Mouse (Mus musculus): ENCODE measurements at regions not wholly inside any gene's neighbourhood (a gene's known extent, or its start where the extent isn't known, plus 50 kb on each side); places are given as distances from the start of the nearest gene placed in this dataset.

- DNase-seq = no peak
Measured at GRCm38 (mm10) chr16:52988852-52989397, 535.1 kb upstream of the Alcam start.

DNA sequence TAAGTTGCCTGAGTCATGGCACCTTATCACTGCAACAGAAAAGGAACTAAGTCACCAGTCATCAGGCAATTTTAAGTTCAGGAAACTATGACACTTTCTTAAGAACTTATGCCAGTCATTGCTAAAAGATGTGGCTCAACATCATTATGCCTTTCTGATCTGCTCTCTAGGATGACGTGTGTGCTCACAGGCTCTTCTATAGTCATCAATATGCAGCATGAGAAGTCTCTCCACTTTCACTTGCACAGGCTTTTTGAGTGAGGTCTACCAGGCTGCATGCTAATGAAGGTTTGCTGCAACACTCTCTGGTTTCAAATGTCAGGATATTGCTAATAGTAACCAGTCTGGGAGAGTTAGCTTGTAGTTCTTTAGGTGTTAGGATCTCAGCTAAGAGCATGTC is 530.5 kb upstream of the Alcam start:
- DNase-seq = no peak

DNA sequence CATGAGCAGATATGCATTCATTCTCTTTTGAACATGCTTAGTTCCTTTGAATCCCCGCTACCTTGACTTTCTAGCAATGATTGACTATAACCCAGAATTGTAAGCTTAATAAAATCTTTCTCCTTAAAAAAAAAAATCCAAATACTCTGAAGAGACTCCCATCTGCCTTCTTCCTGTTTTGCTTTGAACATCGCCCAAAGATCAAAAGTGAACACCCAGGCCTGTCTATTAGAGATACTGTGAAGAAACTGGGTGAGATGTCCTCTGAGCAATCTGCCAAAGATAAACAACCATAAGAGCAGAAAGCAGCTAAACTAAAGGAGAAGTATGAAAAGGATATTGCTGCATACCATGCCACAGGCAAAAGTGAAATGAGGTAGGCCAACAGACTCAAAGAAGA is 527.1 kb upstream of the Alcam start:
- DNase-seq = no peak

DNA sequence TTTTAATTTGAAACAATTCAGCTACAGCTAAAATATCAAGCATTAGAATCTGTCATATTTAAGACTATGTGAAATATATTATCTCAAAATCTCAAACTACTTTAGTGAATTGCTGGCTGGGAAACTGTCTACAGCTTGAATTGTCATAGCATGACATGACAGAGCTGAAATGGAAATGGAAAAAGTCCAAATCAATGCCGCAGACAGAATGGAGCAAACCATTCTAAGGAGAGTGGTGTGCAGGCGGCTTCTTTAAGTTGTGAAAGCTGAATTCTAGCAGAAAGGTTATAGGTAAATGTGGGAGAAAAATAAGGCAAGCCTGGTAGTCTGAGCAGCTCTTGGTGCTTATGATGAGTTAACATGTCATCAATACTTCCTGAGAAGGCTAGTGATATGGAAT is 518.9 kb upstream of the Alcam start:
- DNase-seq = no peak

- DNase-seq = no peak
Measured at GRCm38 (mm10) chr16:52947679-52948078, 493.8 kb upstream of the Alcam start.

GRCm38 (mm10) chr16:52934749-52935148 is 480.9 kb upstream of the Alcam start:
- DNase-seq = peak in 1 of 2 experiments; percentile 4

GRCm38 (mm10) chr16:52931978-52932377 is 478.1 kb upstream of the Alcam start:
- DNase-seq = no peak

- no peak for DNase-seq
Measured at GRCm38 (mm10) chr16:52892467-52893255, 438.8 kb upstream of the Alcam start.

DNA sequence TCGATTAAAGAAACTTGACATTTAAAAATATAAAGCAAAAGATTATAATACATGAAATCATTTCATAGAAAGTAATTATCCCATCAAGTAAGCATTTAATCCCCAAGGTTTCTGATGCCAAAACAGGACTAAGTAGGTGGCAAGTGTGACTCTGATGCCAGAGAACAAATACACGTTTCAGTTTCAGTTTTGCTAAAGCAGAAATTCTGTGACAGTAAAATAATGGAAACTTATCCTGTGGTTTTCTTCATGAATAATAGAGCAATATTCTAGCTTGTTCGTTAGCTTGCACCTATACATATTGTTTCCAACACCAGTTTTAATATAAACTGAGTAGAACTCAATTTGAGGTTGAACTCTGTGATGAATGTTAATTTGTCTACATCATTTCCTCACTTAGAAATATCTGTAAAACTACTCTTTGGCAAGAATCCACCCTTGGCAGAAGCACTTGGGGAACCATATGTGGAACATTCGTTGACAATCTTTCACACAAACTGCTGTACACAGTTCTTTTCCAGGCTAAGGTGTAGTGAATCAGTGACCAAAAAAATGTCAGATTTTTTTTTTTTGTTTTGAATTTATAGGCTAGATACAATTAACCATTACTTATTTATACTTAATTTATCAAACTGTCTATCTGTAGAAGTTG is 425.7 kb upstream of the Alcam start:
- DNase-seq = peak in 1 of 2 experiments; percentile 4

DNA sequence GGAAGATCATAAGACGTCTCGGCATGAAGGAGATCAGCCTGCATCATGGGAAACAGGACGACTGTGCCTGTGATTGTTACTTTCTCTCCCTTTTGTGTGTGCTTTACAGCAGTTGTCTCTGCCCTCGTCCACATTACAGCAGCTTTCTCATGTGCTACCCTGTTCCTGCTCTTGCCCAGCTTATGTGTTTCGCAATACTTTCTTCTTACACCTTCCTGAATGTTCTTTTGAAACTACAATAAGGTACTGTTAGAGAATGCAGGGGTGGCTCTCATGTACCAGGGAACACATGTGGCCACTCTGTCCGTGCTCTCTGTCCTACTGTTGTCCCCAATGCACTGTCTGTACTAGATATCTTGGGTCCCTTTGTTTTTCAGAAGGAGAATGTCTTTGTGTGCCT is 414.0 kb upstream of the Alcam start:
- no peak for DNase-seq

GRCm38 (mm10) chr16:52863554-52863953 is 409.7 kb upstream of the Alcam start:
- DNase-seq = no peak

GRCm38 (mm10) chr16:52861263-52861662 is 407.4 kb upstream of the Alcam start:
- DNase-seq = no peak

DNA sequence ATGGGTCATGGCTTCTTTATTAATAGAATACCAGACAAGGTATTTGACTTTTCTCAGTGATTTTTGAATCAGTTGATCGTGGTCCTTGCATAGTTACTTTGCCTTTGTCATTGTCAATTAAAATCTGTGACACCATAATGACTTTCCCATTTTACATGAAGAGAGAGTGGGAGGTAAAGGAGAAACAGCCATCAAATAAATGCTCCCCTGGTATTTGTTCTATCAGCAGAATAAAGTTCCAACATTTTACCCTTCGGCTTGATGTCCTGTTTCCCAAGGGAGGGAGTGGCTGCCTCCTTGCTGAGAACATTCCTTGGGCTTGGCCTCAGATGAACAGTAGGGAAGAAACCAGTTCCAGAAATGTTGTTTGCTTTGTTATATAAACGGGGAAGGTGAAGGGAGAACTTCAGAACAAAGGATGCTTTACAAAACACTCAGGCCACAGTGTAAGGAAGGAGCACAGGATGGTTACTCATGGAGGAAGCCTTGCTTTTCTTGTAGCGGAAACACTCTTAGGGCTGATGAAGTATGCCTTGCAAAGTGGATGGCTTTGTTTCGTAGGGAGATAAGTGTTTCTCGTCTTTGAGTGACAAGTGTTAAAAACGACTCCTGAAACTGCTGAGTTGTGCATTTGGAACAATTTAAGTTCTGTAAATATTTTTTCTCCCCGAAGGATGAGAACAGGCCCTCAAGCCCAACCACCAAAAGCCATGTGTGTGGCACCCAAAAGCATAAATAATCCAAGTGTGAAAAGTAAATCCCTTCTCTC is 404.8 kb upstream of the Alcam start:
- DNase-seq = no peak

DNA sequence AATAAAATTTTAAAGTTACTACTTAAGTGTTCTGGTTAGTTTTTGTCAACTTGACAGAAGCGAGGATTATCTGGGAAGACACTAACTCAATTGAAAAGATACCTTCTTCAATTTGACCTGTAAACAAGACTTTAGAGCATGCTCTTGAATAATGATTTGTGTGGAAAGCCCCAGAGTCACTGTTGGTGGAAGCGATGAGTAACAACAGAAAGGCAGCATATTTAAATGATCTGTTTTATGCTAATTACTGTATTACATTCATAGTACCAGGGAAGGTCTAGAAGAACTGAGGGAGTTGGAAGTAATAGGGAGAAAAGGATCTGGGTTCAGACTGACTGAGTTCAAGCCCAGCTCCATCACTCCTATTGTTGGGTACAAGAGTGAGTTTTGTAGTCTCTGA is 397.3 kb upstream of the Alcam start:
- DNase-seq = no peak

GRCm38 (mm10) chr16:52818976-52819375 is 365.1 kb upstream of the Alcam start:
- no peak for DNase-seq

GRCm38 (mm10) chr16:52811219-52811618 is 357.3 kb upstream of the Alcam start:
- DNase-seq = no peak

- no peak for DNase-seq
Measured at GRCm38 (mm10) chr16:52804365-52804764, 350.5 kb upstream of the Alcam start.

- no peak for DNase-seq
Measured at GRCm38 (mm10) chr16:52799715-52800392, 346.0 kb upstream of the Alcam start.

GRCm38 (mm10) chr16:52795184-52795583 is 341.3 kb upstream of the Alcam start:
- no peak for DNase-seq

DNA sequence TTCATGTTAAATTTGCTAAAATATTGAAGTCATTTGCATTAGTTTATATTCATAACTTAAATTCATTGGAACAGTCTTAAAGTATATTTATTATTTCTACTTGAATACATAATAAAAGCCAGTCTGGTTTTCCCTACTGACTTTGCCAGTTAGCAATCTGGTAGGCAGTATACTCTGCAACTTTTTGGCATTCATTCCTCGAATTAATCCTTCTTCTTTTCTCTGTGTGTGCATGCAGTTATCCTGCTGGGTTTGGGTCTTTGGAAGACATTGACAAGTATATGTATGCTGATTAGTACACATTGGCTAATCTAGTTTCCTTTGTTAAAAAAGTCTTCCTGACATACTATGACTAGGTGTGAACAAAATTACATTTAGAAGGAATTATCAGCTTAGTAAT is 336.1 kb upstream of the Alcam start:
- no peak for DNase-seq

DNA sequence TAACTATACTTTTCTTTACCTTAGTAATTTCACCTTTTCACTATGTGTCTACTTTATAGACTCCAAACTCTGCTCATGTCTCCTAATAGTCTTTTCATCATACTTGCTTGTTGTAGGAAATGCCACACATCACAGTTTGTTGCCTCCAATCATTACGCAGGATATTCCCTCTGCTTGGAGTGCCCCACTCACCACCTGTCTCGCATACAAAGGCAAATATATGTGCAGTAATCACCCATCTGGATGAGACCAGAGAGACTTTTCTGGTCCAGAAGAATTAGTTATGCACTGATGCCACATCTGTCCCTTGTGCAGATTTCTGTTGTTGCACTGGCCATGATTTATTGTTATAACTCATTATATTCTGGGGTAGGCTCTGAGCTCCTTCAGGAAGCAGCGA is 293.9 kb upstream of the Alcam start:
- DNase-seq = no peak

GRCm38 (mm10) chr16:52746186-52746585 is 292.3 kb upstream of the Alcam start:
- DNase-seq = no peak

DNA sequence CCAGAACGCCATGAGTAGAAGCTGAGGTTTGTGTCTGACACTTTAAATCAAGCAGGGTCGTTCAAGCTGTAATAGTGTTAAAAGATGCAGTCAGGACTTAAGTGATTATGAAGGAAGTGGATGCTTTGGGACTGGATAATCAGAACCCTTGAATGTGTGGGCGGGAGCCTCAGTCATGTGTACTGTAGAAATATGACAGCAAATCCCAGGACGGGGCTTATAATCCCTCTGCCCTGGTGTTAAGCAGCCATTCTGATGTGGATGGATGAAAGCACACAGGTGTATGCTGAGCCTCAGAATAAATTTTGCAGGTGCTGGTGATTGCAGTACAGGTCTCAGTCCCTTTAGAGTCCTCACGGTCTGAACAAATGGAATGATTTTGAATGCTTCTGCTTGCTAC is 290.8 kb upstream of the Alcam start:
- no peak for DNase-seq

Measured in cerebellum, postnatal 25 days (tissue).